Mouse (Mus musculus): ENCODE results near the gene Dip2b. TPM values are rescaled to one million over a fixed set of nuclear protein-coding genes. Genes with fewer than 3 reads are reported as not detected.

Dip2b gene
- polyA plus RNA-seq, 1 experiment: 20.3 TPM

DNA sequence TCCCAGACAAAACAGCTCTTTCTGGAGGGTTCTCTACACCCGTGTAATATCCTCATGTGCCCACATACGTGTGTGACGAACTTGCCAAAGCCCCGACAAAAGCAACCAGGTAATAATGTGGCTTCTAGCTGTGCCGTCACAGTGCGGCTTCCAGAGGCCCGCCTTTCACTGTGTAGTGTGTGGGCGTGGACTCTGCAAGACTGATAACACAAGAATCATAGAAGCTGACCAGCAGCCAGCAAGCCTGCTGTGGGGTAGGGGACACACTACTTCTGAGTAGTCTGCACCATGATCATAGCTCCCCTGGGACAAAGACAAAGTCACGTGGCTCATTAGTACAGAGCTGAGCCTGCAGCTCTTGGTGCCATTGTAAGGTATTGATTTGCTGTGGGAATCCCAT, 147.8 kb downstream of the Dip2b start:
- Histone ChIP-seq H3K4me1 (ENCODE audit: control insufficient read depth, insufficient read depth, low read length) (no peaks in the 10 kb centered on the region), H3K27ac (ENCODE audit: control insufficient read depth, insufficient read depth, low read depth, low read length) (no peak overlapping the region), H3K27me3 (ENCODE audit: control insufficient read depth, insufficient read depth, low read length) (no peaks in the 10 kb centered on the region), H3K4me3 (ENCODE audit: control insufficient read depth, low read depth, low read length) (no peak overlapping the region), H3K36me3 (ENCODE audit: control insufficient read depth, insufficient read depth, low read length) (no peaks in the 10 kb centered on the region)
- TF ChIP-seq POLR2A (IDR thresholded peaks at IDR 0.05; ENCODE audit: control insufficient read depth, low read depth, low read length) (no peak), CTCF (IDR thresholded peaks at IDR 0.05; ENCODE audit: control insufficient read depth, insufficient read depth, insufficient replicate concordance, low read depth, low read length) (no peak)

DNA sequence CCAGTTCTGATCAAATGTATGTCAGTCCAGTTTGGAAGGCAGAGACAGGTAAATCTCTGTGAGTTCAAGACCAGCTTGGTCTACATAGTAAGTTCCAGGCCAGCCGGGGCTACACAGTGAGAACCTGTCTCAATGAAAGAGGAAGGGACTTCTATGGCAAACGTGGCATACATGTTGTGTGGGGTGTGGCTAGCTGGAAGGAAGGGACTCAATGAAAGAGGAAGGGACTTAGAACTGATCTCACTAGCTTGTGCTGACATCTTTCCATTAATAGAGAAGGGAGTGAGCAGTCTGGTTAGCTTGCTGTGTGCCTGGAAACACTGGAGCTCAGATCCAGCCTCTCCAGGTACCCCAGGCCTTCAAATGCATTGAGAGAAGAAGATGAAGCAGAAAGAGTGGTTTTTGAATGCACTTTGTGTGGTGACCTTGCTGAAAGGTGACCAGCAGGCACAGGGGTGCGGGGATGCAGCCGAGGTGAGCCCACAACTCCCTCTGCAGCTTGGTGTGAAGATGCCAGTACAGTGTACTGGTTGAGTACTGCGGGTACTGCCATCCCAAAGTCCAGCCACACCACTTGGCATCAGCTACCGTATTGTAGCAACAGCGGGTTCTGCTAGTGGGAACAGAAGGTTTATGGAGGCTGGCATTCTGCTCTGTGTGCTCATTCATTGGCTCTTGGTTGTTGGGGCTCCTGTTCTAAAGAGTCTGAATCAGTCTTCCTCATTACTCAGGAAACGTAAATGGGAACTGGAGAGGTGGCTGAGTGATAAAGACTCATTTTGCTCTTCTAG, 148.6 kb downstream of the Dip2b start:
- H3K36me3 ChIP-seq (ENCODE audit: control insufficient read depth, insufficient read depth, low read length): no peaks in the 10 kb centered on the region
- no peaks in the 10 kb centered on the region for H3K4me1 ChIP-seq (ENCODE audit: control insufficient read depth, insufficient read depth, low read length)
- TF ChIP-seq CTCF (IDR thresholded peaks at IDR 0.05; ENCODE audit: control insufficient read depth, insufficient read depth, insufficient replicate concordance, low read depth, low read length): no peak
- no peak for TF ChIP-seq POLR2A (IDR thresholded peaks at IDR 0.05; ENCODE audit: control insufficient read depth, low read depth, low read length)
- H3K4me3 ChIP-seq (ENCODE audit: control insufficient read depth, low read depth, low read length): no peak overlapping the region
- H3K27me3 ChIP-seq (ENCODE audit: control insufficient read depth, insufficient read depth, low read length): no peaks in the 10 kb centered on the region
- H3K27ac ChIP-seq (ENCODE audit: control insufficient read depth, insufficient read depth, low read depth, low read length): no peak overlapping the region

DNA sequence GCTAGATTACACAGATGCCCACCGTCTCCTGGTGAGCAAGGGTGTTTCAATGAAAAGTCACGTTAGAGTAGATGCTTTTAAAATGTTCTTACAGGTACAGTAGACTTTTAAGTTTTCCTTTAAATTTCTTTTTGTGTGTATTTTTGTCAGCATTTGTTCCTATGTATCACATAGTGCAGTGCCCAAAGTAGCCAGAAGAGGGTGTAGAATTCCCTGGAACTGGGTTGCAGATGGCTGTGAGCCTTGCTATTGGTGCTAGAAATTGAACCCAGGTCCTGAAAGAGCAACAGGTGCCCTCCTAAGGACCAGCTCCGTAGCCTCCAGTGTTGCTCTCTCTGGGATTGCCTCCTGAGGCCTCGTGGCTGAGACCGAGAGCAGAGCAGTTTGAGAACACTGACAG, 150.1 kb downstream of the Dip2b start:
- no peak overlapping the region for H3K4me3 ChIP-seq (ENCODE audit: control insufficient read depth, low read depth, low read length)
- no peak overlapping the region for H3K27ac ChIP-seq (ENCODE audit: control insufficient read depth, insufficient read depth, low read depth, low read length)
- H3K27me3 ChIP-seq (ENCODE audit: control insufficient read depth, insufficient read depth, low read length): no peaks in the 10 kb centered on the region
- no peaks in the 10 kb centered on the region for H3K4me1 ChIP-seq (ENCODE audit: control insufficient read depth, insufficient read depth, low read length)
- no peaks in the 10 kb centered on the region for H3K36me3 ChIP-seq (ENCODE audit: control insufficient read depth, insufficient read depth, low read length)
- TF ChIP-seq POLR2A (IDR thresholded peaks at IDR 0.05; ENCODE audit: control insufficient read depth, low read depth, low read length) (no peak), CTCF (IDR thresholded peaks at IDR 0.05; ENCODE audit: control insufficient read depth, insufficient read depth, insufficient replicate concordance, low read depth, low read length) (no peak)

GRCm38 (mm10) chr15:100188962-100189404, 150.5 kb downstream of the Dip2b start:
- Histone ChIP-seq H3K4me3 (ENCODE audit: control insufficient read depth, low read depth, low read length) (no peak overlapping the region), H3K4me1 (ENCODE audit: control insufficient read depth, insufficient read depth, low read length) (no peaks in the 10 kb centered on the region), H3K36me3 (ENCODE audit: control insufficient read depth, insufficient read depth, low read length) (no peaks in the 10 kb centered on the region), H3K27ac (ENCODE audit: control insufficient read depth, insufficient read depth, low read depth, low read length) (no peak overlapping the region), H3K27me3 (ENCODE audit: control insufficient read depth, insufficient read depth, low read length) (no peaks in the 10 kb centered on the region)
- TF ChIP-seq CTCF (IDR thresholded peaks at IDR 0.05; ENCODE audit: control insufficient read depth, insufficient read depth, insufficient replicate concordance, low read depth, low read length): no peak
- TF ChIP-seq POLR2A (IDR thresholded peaks at IDR 0.05; ENCODE audit: control insufficient read depth, low read depth, low read length): no peak

- no peaks in the 10 kb centered on the region for H3K36me3 ChIP-seq (ENCODE audit: control insufficient read depth, insufficient read depth, low read length)
Measured at GRCm38 (mm10) chr15:100190083-100190482, 151.6 kb downstream of the Dip2b start.

DNA sequence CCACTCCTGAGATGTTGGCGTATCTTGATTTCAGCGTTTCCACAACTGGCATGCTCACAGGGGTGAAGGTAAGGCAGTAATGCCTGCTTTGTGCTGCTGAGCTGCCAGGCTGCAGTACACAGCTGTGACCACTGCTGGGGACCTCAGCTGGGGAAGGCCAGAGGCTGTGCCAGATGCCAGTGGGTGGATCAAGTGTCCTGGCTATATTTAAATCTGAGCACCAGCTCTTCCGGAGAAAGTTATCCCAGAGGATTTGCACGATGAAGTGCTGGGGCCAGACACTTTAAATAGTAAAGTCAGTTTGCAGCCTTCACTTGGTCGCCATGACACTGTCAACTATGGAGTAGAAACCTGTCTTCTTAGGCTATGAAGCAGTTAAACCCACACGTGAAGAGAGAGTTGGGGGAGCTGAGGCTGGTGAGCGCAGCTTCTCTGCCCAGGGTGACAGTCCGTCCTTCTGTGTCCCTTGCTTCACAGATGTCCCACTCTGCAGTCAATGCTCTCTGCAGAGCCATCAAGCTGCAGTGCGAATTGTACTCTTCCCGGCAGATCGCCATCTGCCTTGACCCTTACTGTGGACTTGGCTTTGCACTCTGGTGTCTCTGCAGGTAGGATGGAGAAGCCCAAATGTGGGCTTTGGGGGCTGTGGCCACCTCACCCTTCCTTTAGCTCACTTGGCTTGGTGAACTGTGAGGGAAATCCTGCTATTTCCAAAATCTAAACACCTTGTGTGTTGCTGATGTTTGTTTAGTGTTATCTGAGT, 160.7 kb downstream of the Dip2b start:
- Histone ChIP-seq H3K4me1 (ENCODE audit: control insufficient read depth, insufficient read depth, low read length) (no peaks in the 10 kb centered on the region), H3K27me3 (ENCODE audit: control insufficient read depth, insufficient read depth, low read length) (no peaks in the 10 kb centered on the region), H3K27ac (ENCODE audit: control insufficient read depth, insufficient read depth, low read depth, low read length) (no peak overlapping the region), H3K36me3 (ENCODE audit: control insufficient read depth, insufficient read depth, low read length) (no peaks in the 10 kb centered on the region), H3K4me3 (ENCODE audit: control insufficient read depth, low read depth, low read length) (no peak overlapping the region)
- TF ChIP-seq POLR2A (IDR thresholded peaks at IDR 0.05; ENCODE audit: control insufficient read depth, low read depth, low read length): no peak
- no peak for TF ChIP-seq CTCF (IDR thresholded peaks at IDR 0.05; ENCODE audit: control insufficient read depth, insufficient read depth, insufficient replicate concordance, low read depth, low read length)

More at GRCm38 (mm10) chr15:100190083-100190482, 151.6 kb downstream of the Dip2b start:
- Histone ChIP-seq H3K27me3 (ENCODE audit: control insufficient read depth, insufficient read depth, low read length) (no peaks in the 10 kb centered on the region), H3K27ac (ENCODE audit: control insufficient read depth, insufficient read depth, low read depth, low read length) (no peak overlapping the region), H3K4me1 (ENCODE audit: control insufficient read depth, insufficient read depth, low read length) (no peaks in the 10 kb centered on the region), H3K4me3 (ENCODE audit: control insufficient read depth, low read depth, low read length) (no peak overlapping the region)
- TF ChIP-seq POLR2A (IDR thresholded peaks at IDR 0.05; ENCODE audit: control insufficient read depth, low read depth, low read length) (no peak), CTCF (IDR thresholded peaks at IDR 0.05; ENCODE audit: control insufficient read depth, insufficient read depth, insufficient replicate concordance, low read depth, low read length) (no peak)

DNA sequence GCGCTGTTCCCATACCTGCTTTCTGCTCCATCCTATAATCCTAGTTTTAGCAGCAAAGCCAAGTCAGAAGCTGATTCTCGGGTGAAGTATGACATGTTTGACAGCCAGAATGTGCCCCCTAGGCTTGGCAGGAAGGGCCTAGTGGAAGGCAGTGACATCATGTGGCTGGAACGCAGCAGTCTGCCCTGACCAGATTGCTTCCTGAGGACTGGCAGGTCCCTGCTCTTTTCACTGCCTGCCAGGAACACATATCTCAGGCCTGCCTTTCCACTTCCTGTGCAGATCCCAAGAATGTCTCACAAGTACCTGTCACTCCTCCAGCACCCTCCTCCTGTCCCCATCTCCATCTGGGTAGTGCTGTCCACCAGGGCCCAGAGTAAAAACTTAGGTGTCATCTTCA, 161.3 kb downstream of the Dip2b start:
- H3K27ac ChIP-seq (ENCODE audit: control insufficient read depth, insufficient read depth, low read depth, low read length): no peak overlapping the region
- H3K4me1 ChIP-seq (ENCODE audit: control insufficient read depth, insufficient read depth, low read length): no peaks in the 10 kb centered on the region
- H3K36me3 ChIP-seq (ENCODE audit: control insufficient read depth, insufficient read depth, low read length): no peaks in the 10 kb centered on the region
- H3K4me3 ChIP-seq (ENCODE audit: control insufficient read depth, low read depth, low read length): no peak overlapping the region
- no peak for TF ChIP-seq POLR2A (IDR thresholded peaks at IDR 0.05; ENCODE audit: control insufficient read depth, low read depth, low read length)
- TF ChIP-seq CTCF (IDR thresholded peaks at IDR 0.05; ENCODE audit: control insufficient read depth, insufficient read depth, insufficient replicate concordance, low read depth, low read length): no peak
- H3K27me3 ChIP-seq (ENCODE audit: control insufficient read depth, insufficient read depth, low read length): no peaks in the 10 kb centered on the region
